In genomic region chr1:133382552-133383155, GRCm38 (mm10) we compare ENCODE assay signal across 14 mouse cellular contexts. TPM values are rescaled to one million over a fixed set of nuclear protein-coding genes. Genes with fewer than 3 reads are reported as not detected.
DNase-seq lines count a peak whose midpoint lies in the region; ATAC-seq lines count a peak whose summit lies in the region.
"Had no signal": no experiment of that assay in that cellular context is flagged by ENCODE, and none has a peak within 500 bp of the region (broad histone marks: within the 10 kb centered on the region; RNA-seq: fewer than 3 reads in every experiment).

No protein-coding gene starts in this region.

- H3K4me1 ChIP-seq in heart, embryonic 12.5 days (replicated peaks) = peaks cover 26% of the 10 kb centered on the region
- no peaks in the 10 kb centered on the region for H3K4me1 ChIP-seq in limb, embryonic 11.5 days (ENCODE audit: control insufficient read depth, insufficient read depth, low read length)

- no peak for DNase-seq in heart, postnatal 25 days (ENCODE audit: low spot score)
- peak; percentile 50 for DNase-seq in lung, postnatal 10 days
- DNase-seq in lung, adult 18-20 months = no peak
- DNase-seq in limb, embryonic 11.5 days (ENCODE audit: low spot score) = no peak
- DNase-seq in retina, postnatal 1 day = peak; percentile 59
- no peak for DNase-seq in adrenal gland, adult 8-10 months
- no peak for DNase-seq in spleen, postnatal 36 days (ENCODE audit: low spot score in 2 of 2)

- no peak overlapping the region for H3K4me3 ChIP-seq in heart, embryonic 12.5 days
- H3K4me3 ChIP-seq in limb, embryonic 11.5 days (ENCODE audit: low read depth, low read length) = no peak overlapping the region
- H3K4me3 ChIP-seq: liver, embryonic 12.5 days; megakaryocyte, embryonic 14.5 days had no signal

- intact Hi-C loops in heart, postnatal 25 days (cut with DNase I) = loop anchor here (2.0 kb wide), 1 partner anchor 204 kb away; no protein-coding TSS in a partner anchor

- 0 out of 2 replicates have a peak overlapping the region, but pooled peaks have one; percentile 23 for H3K9ac ChIP-seq in heart, embryonic 12.5 days
- peak overlapping the region; percentile 8; the same call in 1 of the 2 replicates for H3K9ac ChIP-seq in limb, embryonic 11.5 days (ENCODE audit: low read length)
- H3K9ac ChIP-seq: liver, embryonic 12.5 days had no signal

- 60% methylated on average over 12 of the region's 12 CpGs for WGBS in heart, embryonic 12.5 days
- WGBS in limb, embryonic 11.5 days = 56% methylated on average over 12 of the region's 12 CpGs

- peaks cover 5% of the 10 kb centered on the region; the same call in 1 of the 2 replicates for H3K27me3 ChIP-seq in heart, embryonic 12.5 days (replicated peaks)
- H3K27me3 ChIP-seq in limb, embryonic 11.5 days (ENCODE audit: control insufficient read depth, insufficient read depth, low read length) = no peaks in the 10 kb centered on the region
- H3K27me3 ChIP-seq: liver, embryonic 12.5 days; Patski had no signal

- H3K27ac ChIP-seq in heart, embryonic 12.5 days (ENCODE audit: poor library complexity, severe bottlenecking) = no peak overlapping the region
- no peak overlapping the region for H3K27ac ChIP-seq in limb, embryonic 11.5 days (replicated peaks; ENCODE audit: low read depth, low read length)
- H3K27ac ChIP-seq: liver, embryonic 12.5 days had no signal

- no peak for ATAC-seq in heart, embryonic 12.5 days (ENCODE audit: insufficient number of reproducible peaks, low FRiP score)
- no peak for ATAC-seq in limb, embryonic 11.5 days (ENCODE audit: insufficient number of reproducible peaks, low FRiP score, low TSS enrichment, low read depth)
- ATAC-seq: liver, embryonic 12.5 days; Patski had no signal

- H3K4me2 ChIP-seq in heart, embryonic 12.5 days = no peak overlapping the region
- no peak overlapping the region for H3K4me2 ChIP-seq in limb, embryonic 11.5 days (ENCODE audit: low read depth, severe bottlenecking)
- H3K4me2 ChIP-seq: liver, embryonic 12.5 days had no signal

- no peaks in the 10 kb centered on the region for H3K9me3 ChIP-seq in heart, embryonic 12.5 days (replicated peaks)
- no peaks in the 10 kb centered on the region for H3K9me3 ChIP-seq in limb, embryonic 11.5 days (ENCODE audit: control insufficient read depth, low read length)
- H3K9me3 ChIP-seq: liver, embryonic 12.5 days; megakaryocyte, embryonic 14.5 days had no signal

- H3K36me3 ChIP-seq in heart, embryonic 12.5 days = peaks cover 24% of the 10 kb centered on the region
- peaks cover 4% of the 10 kb centered on the region; the same call in 1 of the 2 replicates for H3K36me3 ChIP-seq in limb, embryonic 11.5 days (ENCODE audit: control insufficient read depth, insufficient read depth, low read length)

RNA-seq across cellular contexts. Expression of gene Etnk2, which starts 19.3 kb away (rescaled TPM):
- polyA plus RNA-seq in heart, embryonic 12.5 days (2016; fragmentation: Nextera tagmentation; extraction: Ambion mirVana) = 1.7 and 2.1 TPM in 2 replicates
- under 1 TPM; 0.45 to 0.57 TPM for total RNA-seq in heart, postnatal 25 days (2021)
- polyA plus RNA-seq in limb, embryonic 11.5 days (2014; fragmentation: Nextera tagmentation; extraction: Ambion mirVana) = 1.0 and 1.3 TPM in 2 replicates
- 10 to 100 TPM in 2 of 4 experiments, 1 to 10 TPM in 2; 6.0 to 34.7 (median 13.4) TPM for total RNA-seq in adrenal gland, adult 8-10 months (2022)

RNA-seq across cellular contexts. Expression of gene Ren1, which starts 32.3 kb away (rescaled TPM):
- polyA plus RNA-seq in heart, embryonic 12.5 days (2016; fragmentation: Nextera tagmentation; extraction: Ambion mirVana) = 0.18 TPM in 1 of 2 replicates, not detected in the other
- under 1 TPM; 0.21 to 0.28 TPM for total RNA-seq in heart, postnatal 25 days (2021)
- not detected in 2 replicates for polyA plus RNA-seq in limb, embryonic 11.5 days (2014; fragmentation: Nextera tagmentation; extraction: Ambion mirVana)
- total RNA-seq in adrenal gland, adult 8-10 months (2022) = 1 to 10 TPM in 3 of 4 experiments, under 1 TPM in 1; 0.97 to 5.8 (median 4.7) TPM
- total RNA-seq: heart, adult 18-20 months; left cerebral cortex, adult 18-20 months had no signal
- polyA plus RNA-seq: Patski; spleen, adult 2 months had no signal

RNA-seq across cellular contexts. Expression of gene Sox13, which starts 41.5 kb away (rescaled TPM):
- polyA plus RNA-seq in heart, embryonic 12.5 days (2016; fragmentation: Nextera tagmentation; extraction: Ambion mirVana) = 6.6 and 6.8 TPM in 2 replicates
- 10 to 100 TPM; 15.2 to 19.9 TPM for total RNA-seq in heart, postnatal 25 days (2021)
- 5.7 and 6.0 TPM in 2 replicates for polyA plus RNA-seq in limb, embryonic 11.5 days (2014; fragmentation: Nextera tagmentation; extraction: Ambion mirVana)
- total RNA-seq in adrenal gland, adult 8-10 months (2022) = 10 to 100 TPM; 14.7 to 25.2 (median 18.0) TPM

Comparison
In these comparisons a context has a peak if more than half of its experiments do, and no peak if none do; other contexts are left out.
1. DNase-seq: peak in lung, postnatal 10 days (single experiment) and retina, postnatal 1 day (single experiment); none in heart, postnatal 25 days (single experiment), lung, adult 18-20 months (0 of 2), limb, embryonic 11.5 days (single experiment), adrenal gland, adult 8-10 months (single experiment) and spleen, postnatal 36 days (0 of 2).
2. RNA of gene Etnk2, which starts 19.3 kb away (total RNA-seq): 6.0 to 34.7 TPM in adrenal gland, adult 8-10 months; 0.45 to 0.57 TPM in heart, postnatal 25 days; every median in the first group is over 4 times any median in the second.